Mouse (Mus musculus) neural tube, embryonic 12.5 days (tissue): ENCODE results near the gene Ank2. TPM values are rescaled to one million over a fixed set of nuclear protein-coding genes. Genes with fewer than 3 reads are reported as not detected.

ENCODE experiments used
- ATAC-seq: fragments of 200-750 bp; cut with Nextera tagmentation; 2 replicates; pipeline ENCODE4 v1.8.0; 2017; ENCODE audit warnings: low read depth, mild to moderate bottlenecking, moderate TSS enrichment, moderate library complexity; ENCODE audit not compliant: low FRiP score
- H3K27ac ChIP-seq: fragments of 300-500 bp; sonication (generic); 2 replicates; pipeline ENCODE4 v1.5.1; 2016
- H3K27me3 ChIP-seq: fragments of 300-500 bp; sonication (generic); replicated peaks from 2 replicates; pipeline ENCODE4 v1.6.1; 2016; ENCODE audit warnings: mild to moderate bottlenecking
- H3K36me3 ChIP-seq: fragments of 300-500 bp; sonication (generic); 2 replicates; pipeline ENCODE4 v1.6.1; 2016; ENCODE audit warnings: mild to moderate bottlenecking
- H3K4me1 ChIP-seq: fragments of 300-500 bp; sonication (generic); 2 replicates; pipeline ENCODE4 v1.6.1; 2016
- H3K4me2 ChIP-seq: fragments of 300-500 bp; sonication (generic); replicated peaks from 2 replicates; pipeline ENCODE4 v1.6.1; 2016; ENCODE audit warnings: mild to moderate bottlenecking
- H3K4me3 ChIP-seq: fragments of 300-500 bp; sonication (generic); 2 replicates; pipeline ENCODE4 v1.5.1; 2016
- H3K9ac ChIP-seq: fragments of 300-500 bp; sonication (generic); 2 replicates; pipeline ENCODE4 v1.6.1; 2016; ENCODE audit warnings: mild to moderate bottlenecking
- H3K9me3 ChIP-seq: fragments of 300-500 bp; sonication (generic); 2 replicates; pipeline ENCODE4 v1.6.1; 2016; ENCODE audit warnings: mild to moderate bottlenecking
- WGBS: fragments of 180-500 bp; shearing (Covaris S2); methylation state at CpG from one replicate; pipeline ENCODE4 v1.1.7; 2016; 5-methylcytosine and 5-hydroxymethylcytosine counted together
- polyA plus RNA-seq: library from polyadenylated mRNA; unstranded; fragments of >200 nt; fragmentation: Nextera tagmentation; extraction: Ambion mirVana; gene quantifications from 2 replicates; pipeline ENCODE4 v1.2.1, GENCODE M21; 2016

Gene Ank2
- 95.2 and 106 TPM in 2 replicates for polyA plus RNA-seq

GRCm38 (mm10) chr3:127498742-127499400, at the start of gene Ank2:
Ank2 (minus strand) TSS chr3:127499350.
- under 1% methylated on average over 62 of the region's 62 CpGs for WGBS
- Histone ChIP-seq H3K9ac (peak within 1 kb of the TSS; percentile 78), H3K4me1 (0 out of 2 replicates have a peak, but pooled peaks cover 11% of the 10 kb centered on the region), H3K9me3 (no peaks in the 10 kb centered on the region), H3K4me2 (peak within 1 kb of the TSS; percentile 99), H3K4me3 (peak within 1 kb of the TSS; percentile 58), H3K27me3 (peaks cover 7% of the 10 kb centered on the region; the same call in 1 of the 2 replicates), H3K36me3 (no peaks in the 10 kb centered on the region), H3K27ac (no peak within 1 kb of the TSS)
- peak; percentile 88 for ATAC-seq

- no peak for ATAC-seq
- no peaks in the 10 kb centered on the region for H3K4me1 ChIP-seq
- no peaks in the 10 kb centered on the region for H3K27me3 ChIP-seq
- peaks cover 29% of the 10 kb centered on the region for H3K36me3 ChIP-seq
- H3K27ac ChIP-seq: no peak overlapping the region
- WGBS: 34% methylated on average over 5 of the region's 5 CpGs
- no peak overlapping the region for H3K9ac ChIP-seq
- no peak overlapping the region for H3K4me2 ChIP-seq
- H3K9me3 ChIP-seq: no peaks in the 10 kb centered on the region
- no peak overlapping the region for H3K4me3 ChIP-seq
Observed at GRCm38 (mm10) chr3:127547882-127548281, 48.7 kb upstream of the Ank2 start.

- Histone ChIP-seq H3K4me1 (no peaks in the 10 kb centered on the region), H3K4me2 (no peak overlapping the region), H3K9me3 (no peaks in the 10 kb centered on the region), H3K36me3 (peaks cover 39% of the 10 kb centered on the region), H3K27me3 (no peaks in the 10 kb centered on the region), H3K9ac (no peak overlapping the region), H3K27ac (no peak overlapping the region), H3K4me3 (no peak overlapping the region)
- no peak for ATAC-seq
- WGBS: 31% methylated on average over 5 of the region's 5 CpGs
Observed at GRCm38 (mm10) chr3:127544610-127545121, 45.5 kb upstream of the Ank2 start.

GRCm38 (mm10) chr3:127543976-127544375, 44.8 kb upstream of the Ank2 start:
- Histone ChIP-seq H3K4me3 (no peak overlapping the region), H3K27me3 (no peaks in the 10 kb centered on the region), H3K4me2 (no peak overlapping the region), H3K9ac (no peak overlapping the region), H3K36me3 (peaks cover 42% of the 10 kb centered on the region), H3K9me3 (no peaks in the 10 kb centered on the region), H3K27ac (no peak overlapping the region), H3K4me1 (no peaks in the 10 kb centered on the region)
- ATAC-seq: no peak
- 80% methylated on average over 4 of the region's 4 CpGs for WGBS

- peaks cover 21% of the 10 kb centered on the region for H3K36me3 ChIP-seq
- H3K27me3 ChIP-seq: no peaks in the 10 kb centered on the region
- H3K4me1 ChIP-seq: no peaks in the 10 kb centered on the region
- no peak overlapping the region for H3K4me3 ChIP-seq
- H3K9me3 ChIP-seq: no peaks in the 10 kb centered on the region
- 83% methylated on average over 6 of the region's 6 CpGs for WGBS
- no peak overlapping the region for H3K4me2 ChIP-seq
- no peak overlapping the region for H3K9ac ChIP-seq
- no peak for ATAC-seq
- no peak overlapping the region for H3K27ac ChIP-seq
Observed at GRCm38 (mm10) chr3:127539193-127539592, 40.0 kb upstream of the Ank2 start.

- Histone ChIP-seq H3K27ac (no peak overlapping the region), H3K27me3 (no peaks in the 10 kb centered on the region), H3K4me3 (no peak overlapping the region), H3K4me1 (no peaks in the 10 kb centered on the region), H3K9me3 (no peaks in the 10 kb centered on the region), H3K9ac (no peak overlapping the region), H3K36me3 (no peaks in the 10 kb centered on the region), H3K4me2 (no peak overlapping the region)
- 6% methylated on average over 4 of the region's 4 CpGs for WGBS
- no peak for ATAC-seq
Observed at GRCm38 (mm10) chr3:127530293-127530692, 31.1 kb upstream of the Ank2 start.

- no peaks in the 10 kb centered on the region for H3K36me3 ChIP-seq
- WGBS: 79% methylated on average over 4 of the region's 4 CpGs
- no peak overlapping the region for H3K9ac ChIP-seq
- no peaks in the 10 kb centered on the region for H3K27me3 ChIP-seq
- no peak overlapping the region for H3K4me3 ChIP-seq
- no peak for ATAC-seq
- H3K9me3 ChIP-seq: no peaks in the 10 kb centered on the region
- no peak overlapping the region for H3K27ac ChIP-seq
- H3K4me1 ChIP-seq: no peaks in the 10 kb centered on the region
- H3K4me2 ChIP-seq: no peak overlapping the region
Observed at GRCm38 (mm10) chr3:127529824-127530223, 30.7 kb upstream of the Ank2 start.

GRCm38 (mm10) chr3:127529210-127529609, 30.1 kb upstream of the Ank2 start:
- no peaks in the 10 kb centered on the region for H3K9me3 ChIP-seq
- ATAC-seq: no peak
- H3K27me3 ChIP-seq: no peaks in the 10 kb centered on the region
- no peak overlapping the region for H3K27ac ChIP-seq
- H3K4me2 ChIP-seq: no peak overlapping the region
- no peak overlapping the region for H3K4me3 ChIP-seq
- no peak overlapping the region for H3K9ac ChIP-seq
- no peaks in the 10 kb centered on the region for H3K36me3 ChIP-seq
- no peaks in the 10 kb centered on the region for H3K4me1 ChIP-seq
- 91% methylated on average over 3 of the region's 3 CpGs for WGBS

GRCm38 (mm10) chr3:127527465-127528034, 28.4 kb upstream of the Ank2 start:
- H3K27me3 ChIP-seq: no peaks in the 10 kb centered on the region
- no peak overlapping the region for H3K9ac ChIP-seq
- WGBS: 77% methylated on average over 5 of the region's 5 CpGs
- H3K9me3 ChIP-seq: no peaks in the 10 kb centered on the region
- no peaks in the 10 kb centered on the region for H3K36me3 ChIP-seq
- ATAC-seq: no peak
- no peak overlapping the region for H3K4me2 ChIP-seq
- no peak overlapping the region for H3K27ac ChIP-seq
- H3K4me3 ChIP-seq: no peak overlapping the region
- no peaks in the 10 kb centered on the region for H3K4me1 ChIP-seq

- Histone ChIP-seq H3K36me3 (no peaks in the 10 kb centered on the region), H3K27me3 (no peaks in the 10 kb centered on the region), H3K4me2 (no peak overlapping the region), H3K27ac (no peak overlapping the region), H3K9ac (no peak overlapping the region), H3K4me3 (no peak overlapping the region), H3K9me3 (no peaks in the 10 kb centered on the region), H3K4me1 (no peaks in the 10 kb centered on the region)
- ATAC-seq: no peak
- WGBS: 85% methylated on average over 8 of the region's 8 CpGs
Observed at GRCm38 (mm10) chr3:127525188-127525819, 26.2 kb upstream of the Ank2 start.

GRCm38 (mm10) chr3:127521156-127521555, 22.0 kb upstream of the Ank2 start:
- ATAC-seq: no peak
- no peak overlapping the region for H3K9ac ChIP-seq
- H3K4me1 ChIP-seq: no peaks in the 10 kb centered on the region
- H3K36me3 ChIP-seq: no peaks in the 10 kb centered on the region
- H3K9me3 ChIP-seq: no peaks in the 10 kb centered on the region
- 88% methylated on average over 10 of the region's 10 CpGs for WGBS
- no peak overlapping the region for H3K4me2 ChIP-seq
- no peak overlapping the region for H3K27ac ChIP-seq
- no peaks in the 10 kb centered on the region for H3K27me3 ChIP-seq
- H3K4me3 ChIP-seq: no peak overlapping the region

GRCm38 (mm10) chr3:127520300-127520699, 21.1 kb upstream of the Ank2 start:
- 85% methylated on average over 6 of the region's 6 CpGs for WGBS
- no peak overlapping the region for H3K9ac ChIP-seq
- ATAC-seq: no peak

More at GRCm38 (mm10) chr3:127520300-127520699, 21.1 kb upstream of the Ank2 start:
- H3K27ac ChIP-seq: no peak overlapping the region
- no peaks in the 10 kb centered on the region for H3K36me3 ChIP-seq
- no peaks in the 10 kb centered on the region for H3K27me3 ChIP-seq
- no peak overlapping the region for H3K4me3 ChIP-seq
- no peak overlapping the region for H3K4me2 ChIP-seq
- no peaks in the 10 kb centered on the region for H3K4me1 ChIP-seq
- H3K9me3 ChIP-seq: no peaks in the 10 kb centered on the region
